Mouse (Mus musculus) kidney, adult 11 months (tissue): Measurements from ENCODE around the gene Kxd1.

Source experiments
- DNase-seq: peaks from one replicate; pipeline ENCODE4 v3.0.0; 2022

The Kxd1 gene

GRCm38 (mm10) chr8:70466305-70466704 lies 61.5 kb downstream of the Kxd1 start:
- DNase-seq = no peak

DNA sequence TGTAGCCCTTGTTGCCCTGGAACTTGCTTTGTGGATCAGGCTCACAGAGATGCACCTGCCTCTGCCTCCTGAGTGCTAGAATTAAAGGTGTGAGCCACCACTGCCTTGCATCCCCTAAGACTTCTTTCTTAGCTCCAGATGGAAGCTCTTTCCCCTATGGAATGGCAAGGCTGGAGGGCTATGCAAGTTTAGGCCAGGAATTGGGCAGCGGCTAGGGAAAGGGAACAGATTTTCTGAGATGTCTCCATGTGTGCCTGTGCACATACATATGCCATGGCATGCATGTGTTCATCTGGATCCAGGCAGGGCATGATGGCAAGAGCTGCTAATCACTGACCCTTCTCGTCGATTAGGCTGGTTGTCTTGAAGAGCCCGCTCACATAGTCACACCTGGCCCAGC lies 62.1 kb downstream of the Kxd1 start:
- no peak for DNase-seq

GRCm38 (mm10) chr8:70464162-70464561 lies 63.6 kb downstream of the Kxd1 start:
- no peak for DNase-seq

GRCm38 (mm10) chr8:70463306-70463705 lies 64.5 kb downstream of the Kxd1 start:
- DNase-seq = no peak

DNA sequence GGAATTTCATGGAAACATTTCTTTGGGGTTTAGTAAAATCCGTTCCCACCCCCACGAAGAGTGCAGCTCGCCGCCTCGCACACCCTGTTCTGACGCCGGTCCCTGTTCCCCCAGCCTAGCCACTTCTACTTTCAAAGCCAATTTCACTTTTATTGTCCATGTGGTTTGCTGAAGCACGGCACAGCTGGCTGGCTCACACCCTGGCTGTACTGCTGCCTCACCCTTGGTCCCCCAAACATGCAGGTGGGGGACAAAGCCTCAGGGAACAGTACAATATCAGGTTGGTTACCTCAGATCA lies 65.3 kb downstream of the Kxd1 start:
- DNase-seq = no peak

DNA sequence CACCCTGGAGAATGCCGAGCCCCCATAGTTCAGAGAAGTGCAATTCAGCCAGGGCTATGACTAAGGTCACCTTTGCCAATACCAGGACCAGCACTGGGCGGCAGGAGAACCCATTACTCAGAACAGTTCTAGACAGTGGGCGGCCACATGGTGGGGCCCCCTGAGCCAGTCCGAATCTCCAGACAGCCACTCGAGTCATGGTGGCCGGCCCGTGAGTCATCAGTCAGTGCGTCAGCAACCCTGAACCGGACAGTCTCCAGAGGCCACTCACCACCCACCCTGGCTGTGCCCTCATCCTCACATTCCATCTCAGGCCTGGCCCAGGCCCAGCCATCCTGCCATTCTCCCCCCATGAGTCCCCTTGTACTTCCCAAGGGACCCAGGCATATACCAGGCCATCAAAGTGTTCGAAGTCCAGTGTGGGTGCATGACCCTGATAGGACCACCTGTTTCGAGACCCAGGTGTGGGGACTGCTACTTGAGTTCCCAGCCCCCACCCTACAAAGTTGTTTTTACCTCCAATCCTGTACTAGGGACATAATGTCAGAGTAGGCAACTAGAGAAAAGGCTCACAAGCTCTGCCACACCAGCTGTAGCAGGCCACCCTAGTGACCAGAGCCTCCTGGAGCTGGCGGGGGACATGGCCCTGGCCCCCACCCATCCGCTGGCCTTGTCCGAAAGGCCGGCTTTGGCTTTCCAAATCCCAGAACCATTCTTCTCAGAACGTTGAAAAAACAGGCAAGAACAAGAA lies 65.8 kb downstream of the Kxd1 start:
- DNase-seq = no peak

- DNase-seq = no peak
Observed at GRCm38 (mm10) chr8:70460606-70461005, 67.2 kb downstream of the Kxd1 start.

DNA sequence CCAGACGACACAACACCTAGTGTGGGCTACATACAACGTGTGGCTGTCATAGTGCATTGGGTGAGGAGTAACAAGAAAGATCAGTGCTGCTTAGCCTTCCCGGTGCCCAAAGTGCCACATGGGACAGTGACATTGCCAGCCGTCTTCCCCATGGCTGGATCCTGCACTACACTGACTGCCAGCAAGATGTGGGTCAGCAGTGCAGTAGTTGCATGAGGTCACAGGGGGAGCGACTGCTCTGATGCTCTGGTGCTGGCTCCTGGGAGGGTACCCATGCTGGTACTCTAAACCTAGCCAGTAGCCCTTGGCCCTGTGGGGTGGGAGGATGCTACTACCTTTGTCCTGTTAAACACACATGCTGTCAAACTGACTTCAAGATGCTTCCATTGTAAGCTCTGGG lies 67.6 kb downstream of the Kxd1 start:
- DNase-seq = no peak

GRCm38 (mm10) chr8:70459636-70460035 lies 68.1 kb downstream of the Kxd1 start:
- no peak for DNase-seq

DNA sequence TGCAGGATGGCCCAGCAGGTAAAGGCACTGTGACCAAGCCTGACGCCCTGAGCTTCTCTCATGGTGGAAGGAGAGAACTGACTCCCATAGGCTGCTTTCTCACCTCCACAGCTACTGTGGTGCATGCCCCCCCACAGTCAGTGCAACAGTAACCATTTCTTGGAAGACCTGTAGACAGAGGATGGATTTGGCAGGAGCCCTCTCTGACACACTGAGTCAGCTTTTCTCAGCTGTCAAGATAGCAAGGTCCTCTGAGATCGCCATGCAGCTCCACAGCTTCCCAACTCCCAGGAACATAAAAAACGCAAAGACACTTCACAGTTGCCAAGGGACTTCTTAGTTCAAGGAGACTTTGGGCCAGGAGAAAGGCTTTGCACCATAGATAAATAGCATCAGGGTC lies 69.3 kb downstream of the Kxd1 start:
- DNase-seq = no peak
